Mouse (Mus musculus) B cell, adult 2 months (primary cell): ENCODE results near the gene Cd36.

Experiments
- DNase-seq, 2 experiments: peaks; one replicate each; pipeline ENCODE4 v3.0.0; 2022

The Cd36 gene

GRCm38 (mm10) chr5:17776571-17776970 is 112.0 kb downstream of the Cd36 start:
- peak; percentile 41 to 44 for DNase-seq

GRCm38 (mm10) chr5:17770328-17770727 is 118.3 kb downstream of the Cd36 start:
- no peak for DNase-seq

- DNase-seq: no peak
Observed at GRCm38 (mm10) chr5:17766006-17766677, 122.5 kb downstream of the Cd36 start.

- DNase-seq: no peak
Observed at GRCm38 (mm10) chr5:17753471-17754005, 135.1 kb downstream of the Cd36 start.

- DNase-seq: no peak
Observed at GRCm38 (mm10) chr5:17748293-17748692, 140.3 kb downstream of the Cd36 start.

- DNase-seq: no peak
Observed at GRCm38 (mm10) chr5:17747143-17747542, 141.5 kb downstream of the Cd36 start.

GRCm38 (mm10) chr5:17746520-17746919 is 142.1 kb downstream of the Cd36 start:
- no peak for DNase-seq

- DNase-seq: no peak
Observed at GRCm38 (mm10) chr5:17739805-17740204, 148.8 kb downstream of the Cd36 start.
